Mouse (Mus musculus): ENCODE measurements around the gene 1700001P01Rik.

DNA sequence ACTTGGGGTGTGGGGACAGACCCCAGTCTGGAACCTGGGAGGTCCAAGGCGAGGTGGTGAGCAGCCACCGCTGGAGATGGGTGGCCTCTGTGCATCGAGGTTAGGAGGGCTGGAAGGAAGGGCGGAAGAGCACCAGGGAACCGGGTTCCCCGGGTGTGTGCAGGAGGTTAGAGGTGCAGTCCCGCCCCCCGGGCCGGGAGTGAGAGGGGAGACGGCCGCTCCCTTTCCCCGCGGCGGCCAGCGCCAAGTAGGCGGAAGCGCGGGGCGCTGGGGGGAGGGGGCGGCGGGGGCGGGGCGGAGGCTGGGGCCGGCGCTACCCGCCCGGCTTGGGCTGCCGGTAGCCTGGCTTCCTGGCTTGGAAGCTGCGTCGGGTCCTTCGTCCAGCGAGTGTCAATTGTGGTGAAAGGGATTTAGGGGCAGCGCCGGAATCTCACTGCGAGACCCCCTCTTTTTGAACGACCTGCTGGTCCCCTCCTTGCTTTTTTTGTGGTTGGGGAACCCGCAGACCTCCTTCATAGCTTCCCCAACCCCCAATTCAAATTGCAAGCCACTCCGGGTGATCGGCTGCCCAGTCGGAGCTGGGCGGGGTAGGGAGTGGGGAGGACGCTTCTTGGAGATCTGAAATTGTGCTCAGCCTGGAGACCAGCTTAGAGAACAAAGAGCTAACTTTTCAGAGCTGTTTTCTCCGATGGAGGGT, 24.4 kb upstream of the 1700001P01Rik start:
- TF ChIP-seq CTCF (IDR thresholded peaks at IDR 0.05; ENCODE audit: borderline replicate concordance, insufficient read depth, low read depth, low read length) = no peak
- no peak for TF ChIP-seq POLR2A (IDR thresholded peaks at IDR 0.05; ENCODE audit: borderline replicate concordance, insufficient read depth, low read length)

Measured in cerebellum, adult 2 months (tissue).